Mouse (Mus musculus): ENCODE measurements at regions not wholly inside any gene's neighbourhood (a gene's known extent, or its start where the extent isn't known, plus 50 kb on each side); places are given as distances from the start of the nearest gene placed in this dataset.

GRCm38 (mm10) chr3:149811036-149811435 is 820.7 kb upstream of the Adgrl2 start:
- TF ChIP-seq RAD21 (IDR thresholded peaks at IDR 0.05; ENCODE audit: low read depth, low read length) (no peak), CTCF (conservative IDR thresholded peaks at IDR 0.05 in 1 of 2, IDR thresholded peaks at IDR 0.05 in 1 of 2; ENCODE audit: low read depth in 2 of 2, low read length in 2 of 2) (no peak), CHD2 (IDR thresholded peaks at IDR 0.05; ENCODE audit: low read length) (no peak)
